Mouse (Mus musculus): ENCODE results near the gene Gstm6. TPM values are rescaled to one million over a fixed set of nuclear protein-coding genes. Genes with fewer than 3 reads are reported as not detected.

The Gstm6 gene
- polyA plus RNA-seq, 1 experiment from 2014 or later = 11.7 TPM

DNA sequence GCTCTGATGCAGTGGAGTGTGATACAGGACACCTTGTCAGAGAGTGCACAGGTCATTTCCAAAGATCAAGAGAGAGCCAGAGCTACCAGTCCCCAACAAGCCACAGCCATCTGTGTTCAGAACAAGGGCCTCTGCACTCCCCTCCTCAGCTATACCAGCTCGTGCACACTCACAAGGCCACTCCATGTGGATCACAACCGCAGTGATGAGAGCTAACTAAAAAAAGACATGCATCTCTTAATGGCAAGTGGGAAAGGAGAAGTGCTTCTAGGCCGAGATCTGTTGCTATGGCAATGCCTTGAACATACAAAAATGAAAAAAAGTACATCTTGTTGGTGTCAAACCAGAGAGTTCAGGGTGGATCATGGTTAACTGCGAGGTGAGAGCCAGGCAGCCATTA lies 3.7 kb downstream of the Gstm6 start:
- no peaks in the 10 kb centered on the region for H3K9me3 ChIP-seq (replicated peaks; ENCODE audit: control insufficient read depth, low read length)
- H3K27me3 ChIP-seq (ENCODE audit: control insufficient read depth, insufficient read depth, low read length) = no peaks in the 10 kb centered on the region
- H3K9ac ChIP-seq (replicated peaks; ENCODE audit: low read length) = no peak overlapping the region
- H3K4me1 ChIP-seq (ENCODE audit: control insufficient read depth, insufficient read depth, low read length) = no peaks in the 10 kb centered on the region
- DNase-seq (ENCODE audit: low spot score) (no peak), ATAC-seq (replicated peaks; ENCODE audit: insufficient number of reproducible peaks, low FRiP score, low TSS enrichment, low read depth) (no peak)
- WGBS = 79% methylated on average over 4 of the region's 4 CpGs
- no peaks in the 10 kb centered on the region for H3K36me3 ChIP-seq (replicated peaks; ENCODE audit: control insufficient read depth, insufficient read depth, low read depth, low read length)
- H3K27ac ChIP-seq (replicated peaks; ENCODE audit: low read depth, low read length) = no peak overlapping the region
- no peak overlapping the region for H3K4me2 ChIP-seq (ENCODE audit: low read depth, low read length)
- H3K4me3 ChIP-seq (ENCODE audit: low read depth, low read length) = no peak overlapping the region

DNA sequence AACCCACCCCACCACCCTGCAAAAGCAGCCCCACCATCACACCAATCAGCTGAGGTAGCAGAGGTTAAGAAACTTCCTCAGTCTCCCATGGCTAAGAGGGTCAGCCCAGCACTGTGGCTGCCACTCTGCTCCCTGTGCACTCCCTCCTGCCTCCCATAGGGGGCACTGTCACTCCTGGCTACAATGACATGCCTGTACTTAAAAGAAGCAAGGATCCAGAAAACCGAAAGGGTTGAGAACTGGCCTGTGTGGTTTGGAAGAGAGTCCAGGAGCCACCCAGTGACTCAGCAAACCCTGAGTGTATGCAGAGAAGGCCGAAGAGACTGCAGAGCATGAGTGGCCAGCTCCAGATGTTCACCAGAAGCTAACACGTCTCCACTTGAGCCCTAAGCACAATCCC lies 4.1 kb downstream of the Gstm6 start:
- Histone ChIP-seq H3K36me3 (replicated peaks; ENCODE audit: control insufficient read depth, insufficient read depth, low read depth, low read length) (no peaks in the 10 kb centered on the region), H3K4me1 (ENCODE audit: control insufficient read depth, insufficient read depth, low read length) (no peaks in the 10 kb centered on the region), H3K27me3 (ENCODE audit: control insufficient read depth, insufficient read depth, low read length) (no peaks in the 10 kb centered on the region), H3K4me2 (ENCODE audit: low read depth, low read length) (no peak overlapping the region), H3K4me3 (ENCODE audit: low read depth, low read length) (no peak overlapping the region), H3K9me3 (replicated peaks; ENCODE audit: control insufficient read depth, low read length) (no peaks in the 10 kb centered on the region), H3K9ac (replicated peaks; ENCODE audit: low read length) (no peak overlapping the region), H3K27ac (replicated peaks; ENCODE audit: low read depth, low read length) (no peak overlapping the region)
- DNase-seq (ENCODE audit: low spot score) = peak; percentile 62
- WGBS = 56% methylated on average over 3 of the region's 3 CpGs
- ATAC-seq (replicated peaks; ENCODE audit: insufficient number of reproducible peaks, low FRiP score, low TSS enrichment, low read depth) = no peak

DNA sequence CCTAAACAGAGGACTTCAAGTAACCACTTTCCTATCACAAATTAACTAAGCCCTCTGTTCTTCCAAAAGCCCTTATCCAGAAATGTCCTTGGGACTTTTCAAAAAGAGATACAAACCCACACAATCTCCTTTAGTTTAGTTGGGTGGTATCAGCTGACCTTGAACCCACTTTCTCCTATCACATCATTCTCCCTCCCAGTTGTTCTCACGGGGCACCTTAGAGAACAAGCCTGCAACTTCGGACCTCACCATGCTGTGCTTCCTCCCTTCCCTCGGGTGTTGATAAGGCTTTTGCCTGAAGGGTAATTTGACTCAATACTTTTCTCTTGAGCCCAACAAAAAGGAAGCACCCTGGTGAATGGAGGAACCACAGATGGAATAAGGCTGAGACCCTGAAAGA lies 7.7 kb downstream of the Gstm6 start:
- H3K9me3 ChIP-seq (replicated peaks; ENCODE audit: control insufficient read depth, low read length) = no peaks in the 10 kb centered on the region
- ATAC-seq (replicated peaks; ENCODE audit: insufficient number of reproducible peaks, low FRiP score, low TSS enrichment, low read depth) = no peak
- H3K27me3 ChIP-seq (ENCODE audit: control insufficient read depth, insufficient read depth, low read length) = no peaks in the 10 kb centered on the region
- H3K4me1 ChIP-seq (ENCODE audit: control insufficient read depth, insufficient read depth, low read length) = no peaks in the 10 kb centered on the region
- WGBS = 61% methylated on average over 3 of the region's 3 CpGs
- H3K4me3 ChIP-seq (ENCODE audit: low read depth, low read length) = no peak overlapping the region
- DNase-seq (ENCODE audit: low spot score) = no peak
- no peak overlapping the region for H3K9ac ChIP-seq (replicated peaks; ENCODE audit: low read length)
- H3K4me2 ChIP-seq (ENCODE audit: low read depth, low read length) = no peak overlapping the region
- H3K36me3 ChIP-seq (replicated peaks; ENCODE audit: control insufficient read depth, insufficient read depth, low read depth, low read length) = no peaks in the 10 kb centered on the region
- H3K27ac ChIP-seq (replicated peaks; ENCODE audit: low read depth, low read length) = no peak overlapping the region

DNA sequence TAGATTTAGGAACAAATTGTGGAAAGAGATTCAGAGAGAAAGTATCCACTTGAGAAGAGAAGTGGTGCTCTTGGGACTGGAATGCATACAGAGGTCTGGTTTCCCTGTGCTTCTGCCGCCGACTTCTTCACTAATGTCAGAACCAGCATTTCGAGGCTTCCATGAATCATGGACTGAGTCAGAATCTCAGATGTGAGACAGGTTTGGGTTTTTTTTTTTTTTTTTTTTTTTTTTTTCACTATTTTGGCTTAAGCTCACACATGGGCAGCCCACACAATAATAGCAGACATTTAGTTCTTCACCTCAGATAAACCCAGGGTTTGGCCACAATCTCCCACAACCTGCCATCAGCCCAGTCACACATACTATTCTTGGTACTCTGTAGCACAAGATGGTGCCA lies 8.3 kb downstream of the Gstm6 start:
- 79% methylated on average over 3 of the region's 3 CpGs for WGBS
- DNase-seq (ENCODE audit: low spot score) = no peak
- ATAC-seq (replicated peaks; ENCODE audit: insufficient number of reproducible peaks, low FRiP score, low TSS enrichment, low read depth) = no peak
- H3K9ac ChIP-seq (replicated peaks; ENCODE audit: low read length) = no peak overlapping the region
- H3K36me3 ChIP-seq (replicated peaks; ENCODE audit: control insufficient read depth, insufficient read depth, low read depth, low read length) = no peaks in the 10 kb centered on the region
- H3K27ac ChIP-seq (replicated peaks; ENCODE audit: low read depth, low read length) = no peak overlapping the region
- H3K27me3 ChIP-seq (ENCODE audit: control insufficient read depth, insufficient read depth, low read length) = no peaks in the 10 kb centered on the region
- H3K4me2 ChIP-seq (ENCODE audit: low read depth, low read length) = no peak overlapping the region
- H3K4me3 ChIP-seq (ENCODE audit: low read depth, low read length) = no peak overlapping the region
- no peaks in the 10 kb centered on the region for H3K4me1 ChIP-seq (ENCODE audit: control insufficient read depth, insufficient read depth, low read length)
- no peaks in the 10 kb centered on the region for H3K9me3 ChIP-seq (replicated peaks; ENCODE audit: control insufficient read depth, low read length)

DNA sequence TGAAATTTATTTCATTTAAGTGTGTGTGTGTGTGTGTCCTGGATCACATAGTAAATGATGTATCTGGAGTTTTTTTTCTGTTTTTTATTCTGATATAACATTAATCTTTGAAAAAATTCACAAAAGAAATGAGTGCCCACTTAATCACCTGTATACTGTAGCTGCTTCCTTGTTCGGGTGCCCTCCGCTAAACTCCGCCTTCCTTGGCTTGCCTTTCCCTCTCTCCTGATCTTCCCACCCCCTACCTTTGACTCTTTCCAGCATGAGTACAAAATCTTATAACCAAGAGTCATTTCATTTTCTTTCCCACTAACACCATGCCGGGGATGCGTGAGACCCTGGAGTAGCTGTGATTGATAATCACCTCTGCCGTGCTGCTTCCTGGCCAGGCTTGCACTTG lies 11.4 kb downstream of the Gstm6 start:
- no peak for ATAC-seq (replicated peaks; ENCODE audit: insufficient number of reproducible peaks, low FRiP score, low TSS enrichment, low read depth)
- H3K27ac ChIP-seq (replicated peaks; ENCODE audit: low read depth, low read length) = no peak overlapping the region
- H3K4me2 ChIP-seq (ENCODE audit: low read depth, low read length) = no peak overlapping the region
- WGBS = 81% methylated on average over 6 of the region's 6 CpGs
- no peak overlapping the region for H3K4me3 ChIP-seq (ENCODE audit: low read depth, low read length)
- no peaks in the 10 kb centered on the region for H3K27me3 ChIP-seq (ENCODE audit: control insufficient read depth, insufficient read depth, low read length)
- H3K9ac ChIP-seq (replicated peaks; ENCODE audit: low read length) = no peak overlapping the region
- H3K36me3 ChIP-seq (replicated peaks; ENCODE audit: control insufficient read depth, insufficient read depth, low read depth, low read length) = no peaks in the 10 kb centered on the region
- H3K4me1 ChIP-seq (ENCODE audit: control insufficient read depth, insufficient read depth, low read length) = no peaks in the 10 kb centered on the region
- DNase-seq (ENCODE audit: low spot score) = no peak
- H3K9me3 ChIP-seq (replicated peaks; ENCODE audit: control insufficient read depth, low read length) = no peaks in the 10 kb centered on the region

DNA sequence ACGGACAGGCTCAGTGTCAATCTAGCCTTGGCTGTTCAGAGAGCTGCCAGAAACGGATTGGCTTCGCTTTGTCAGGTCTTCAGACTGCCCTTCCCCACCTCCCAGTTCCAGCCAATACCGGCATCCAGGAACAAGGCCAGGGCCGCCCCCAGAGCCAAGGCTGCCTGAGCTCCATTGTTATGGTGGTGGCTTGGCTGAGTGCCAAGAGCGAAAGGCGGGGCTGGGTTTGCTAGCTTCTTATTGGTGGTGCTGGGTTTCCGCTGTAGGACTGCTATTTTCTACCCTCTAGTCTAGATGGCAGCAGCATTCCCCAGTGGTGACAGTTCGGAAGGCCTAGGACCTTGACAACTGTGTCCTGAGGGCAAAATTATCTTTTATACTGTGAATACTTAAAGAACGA lies 11.9 kb downstream of the Gstm6 start, which contains the start of gene Gstm7:
Gstm7 (minus strand) TSS at position 148 of the 400 bp plus-strand sequence.
- Histone ChIP-seq H3K9ac (replicated peaks; ENCODE audit: low read length) (peak within 1 kb of the TSS; percentile 58), H3K4me3 (ENCODE audit: low read depth, low read length) (peak within 1 kb of the TSS; percentile 21; the same call in 1 of the 2 replicates), H3K27ac (replicated peaks; ENCODE audit: low read depth, low read length) (no peak within 1 kb of the TSS; the same call in none of the 2 replicates), H3K27me3 (ENCODE audit: control insufficient read depth, insufficient read depth, low read length) (no peaks in the 10 kb centered on the region), H3K4me1 (ENCODE audit: control insufficient read depth, insufficient read depth, low read length) (no peaks in the 10 kb centered on the region), H3K4me2 (ENCODE audit: low read depth, low read length) (peak within 1 kb of the TSS; percentile 34), H3K36me3 (replicated peaks; ENCODE audit: control insufficient read depth, insufficient read depth, low read depth, low read length) (no peaks in the 10 kb centered on the region), H3K9me3 (replicated peaks; ENCODE audit: control insufficient read depth, low read length) (no peaks in the 10 kb centered on the region)
- WGBS = 6% methylated on average over 10 of the region's 10 CpGs
- ATAC-seq (replicated peaks; ENCODE audit: insufficient number of reproducible peaks, low FRiP score, low TSS enrichment, low read depth) (peak; percentile 97), DNase-seq (ENCODE audit: low spot score) (peak; percentile 99)

DNA sequence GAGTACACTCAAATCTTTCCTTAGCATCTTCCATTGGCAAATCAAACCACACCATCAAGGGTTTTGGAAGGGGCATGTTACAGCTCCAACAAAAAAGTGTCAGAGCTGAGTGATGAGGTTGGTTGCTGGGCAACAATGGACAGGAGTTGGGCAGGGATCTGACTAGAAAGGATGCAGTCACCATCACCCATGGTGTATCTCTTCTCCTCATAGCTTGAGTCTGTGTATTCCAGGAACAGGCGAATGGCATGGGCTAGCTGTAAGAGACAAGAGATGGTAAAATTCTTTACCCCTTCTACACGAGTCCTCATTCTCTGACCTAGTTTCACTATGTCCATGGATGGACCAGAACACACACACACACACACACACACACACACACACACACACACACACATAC lies 12.4 kb downstream of the Gstm6 start:
- Histone ChIP-seq H3K27ac (replicated peaks; ENCODE audit: low read depth, low read length) (no peak overlapping the region; the same call in 1 of the 2 replicates), H3K27me3 (ENCODE audit: control insufficient read depth, insufficient read depth, low read length) (no peaks in the 10 kb centered on the region), H3K4me2 (ENCODE audit: low read depth, low read length) (peak overlapping the region; percentile 34), H3K9me3 (replicated peaks; ENCODE audit: control insufficient read depth, low read length) (no peaks in the 10 kb centered on the region), H3K4me3 (ENCODE audit: low read depth, low read length) (peak overlapping the region; percentile 21; the same call in 1 of the 2 replicates), H3K4me1 (ENCODE audit: control insufficient read depth, insufficient read depth, low read length) (no peaks in the 10 kb centered on the region), H3K9ac (replicated peaks; ENCODE audit: low read length) (peak overlapping the region; percentile 58), H3K36me3 (replicated peaks; ENCODE audit: control insufficient read depth, insufficient read depth, low read depth, low read length) (no peaks in the 10 kb centered on the region)
- ATAC-seq (replicated peaks; ENCODE audit: insufficient number of reproducible peaks, low FRiP score, low TSS enrichment, low read depth) (no peak; the same call in 1 of the 2 replicates), DNase-seq (ENCODE audit: low spot score) (no peak)
- 85% methylated on average over 2 of the region's 2 CpGs for WGBS

DNA sequence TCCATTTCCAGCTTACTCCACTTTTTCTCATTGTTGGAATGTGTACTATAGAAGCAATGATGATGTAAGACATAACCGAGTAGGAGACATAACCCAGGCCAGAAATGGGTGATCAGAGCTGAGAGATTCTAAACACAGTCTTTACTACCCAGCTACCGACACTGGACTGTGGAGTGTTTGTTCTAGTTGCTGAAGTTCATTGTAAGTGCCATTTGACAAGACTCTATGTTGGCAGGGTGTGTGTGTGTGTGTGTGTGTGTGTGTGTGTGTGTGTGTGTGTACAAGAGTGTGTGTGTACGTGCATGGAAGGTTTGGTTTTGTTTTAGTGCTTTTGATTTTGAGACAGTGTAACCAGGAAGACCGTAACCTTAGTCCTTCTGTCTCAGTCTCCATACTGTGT lies 13.8 kb downstream of the Gstm6 start:
- H3K4me3 ChIP-seq (ENCODE audit: low read depth, low read length) = no peak overlapping the region
- no peak overlapping the region for H3K4me2 ChIP-seq (ENCODE audit: low read depth, low read length)
- no peak for DNase-seq (ENCODE audit: low spot score)
- WGBS = 94% methylated on average over 4 of the region's 4 CpGs
- no peaks in the 10 kb centered on the region for H3K36me3 ChIP-seq (replicated peaks; ENCODE audit: control insufficient read depth, insufficient read depth, low read depth, low read length)
- no peak for ATAC-seq (replicated peaks; ENCODE audit: insufficient number of reproducible peaks, low FRiP score, low TSS enrichment, low read depth)
- H3K27ac ChIP-seq (replicated peaks; ENCODE audit: low read depth, low read length) = no peak overlapping the region
- no peaks in the 10 kb centered on the region for H3K4me1 ChIP-seq (ENCODE audit: control insufficient read depth, insufficient read depth, low read length)
- H3K9ac ChIP-seq (replicated peaks; ENCODE audit: low read length) = no peak overlapping the region
- no peaks in the 10 kb centered on the region for H3K27me3 ChIP-seq (ENCODE audit: control insufficient read depth, insufficient read depth, low read length)
- H3K9me3 ChIP-seq (replicated peaks; ENCODE audit: control insufficient read depth, low read length) = no peaks in the 10 kb centered on the region
